Mouse (Mus musculus) left cerebral cortex, postnatal 14 days (tissue): ENCODE results near the gene Smim1. TPM values are rescaled to one million over a fixed set of nuclear protein-coding genes. Genes with fewer than 3 reads are reported as not detected.

Source experiments
- DNase-seq, 2 experiments: peaks; one replicate each; pipeline ENCODE4 v3.0.0; 2021 to 2022; ENCODE audit warnings: low spot score in 2 of 2, mixed read lengths in 1 of 2
- intact Hi-C: fragments of 180-260 bp; cut with DNase I; formaldehyde crosslinking; loops from one replicate; pipeline ENCODE4 v1.15.1; 2025
- total RNA-seq, 2 experiments: library from RNA; stranded (reverse); gene quantifications; 2 replicates each; pipeline ENCODE4 v1.2.3; 2021

The Smim1 gene
- total RNA-seq, 2 experiments from 2014 or later = 4.5 to 4.9 TPM

DNA sequence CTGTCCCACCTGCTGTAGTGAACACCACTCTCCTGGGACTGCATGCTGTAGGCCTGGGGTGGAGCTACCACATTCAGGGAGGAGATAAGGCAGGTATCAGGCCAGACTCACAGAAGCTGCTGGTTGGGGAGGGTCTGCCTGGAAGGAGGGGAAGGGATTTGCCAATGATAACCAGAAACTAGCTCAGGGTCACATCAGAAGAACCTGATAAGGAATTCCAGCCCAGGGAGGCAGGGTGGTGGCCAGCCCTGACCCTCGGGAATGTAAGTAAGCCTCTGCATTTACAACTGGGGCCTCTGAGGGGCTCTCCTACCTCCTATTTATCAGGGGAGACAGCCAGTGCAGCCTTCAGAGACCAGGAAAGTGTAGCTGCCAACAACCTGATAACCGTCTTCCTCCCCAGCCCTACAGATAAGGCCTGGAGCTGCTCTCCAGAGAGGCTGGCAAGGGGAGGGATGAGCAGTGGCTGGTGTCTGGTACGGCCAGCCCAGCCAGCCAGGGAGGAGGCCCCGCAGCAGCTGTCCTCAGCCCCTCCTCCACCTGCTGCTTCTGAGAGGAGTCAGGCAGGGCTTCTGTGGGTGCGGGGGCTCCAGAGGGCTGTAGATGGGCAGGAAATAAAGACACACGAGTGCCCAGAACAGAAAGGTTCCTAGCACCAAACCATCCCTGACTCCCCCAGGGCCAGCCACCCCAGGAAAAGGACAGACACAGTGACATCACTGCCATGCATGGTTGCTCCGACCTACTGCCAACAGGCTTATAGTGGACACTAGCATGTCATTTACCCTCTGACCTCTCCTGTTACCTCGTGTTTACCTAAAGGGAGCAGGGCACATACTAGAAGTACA, 2.1 kb downstream of the Smim1 start:
- intact Hi-C loops = loop anchor here (5.0 kb wide), 1 partner anchor 133 kb away; no protein-coding TSS in a partner anchor

DNA sequence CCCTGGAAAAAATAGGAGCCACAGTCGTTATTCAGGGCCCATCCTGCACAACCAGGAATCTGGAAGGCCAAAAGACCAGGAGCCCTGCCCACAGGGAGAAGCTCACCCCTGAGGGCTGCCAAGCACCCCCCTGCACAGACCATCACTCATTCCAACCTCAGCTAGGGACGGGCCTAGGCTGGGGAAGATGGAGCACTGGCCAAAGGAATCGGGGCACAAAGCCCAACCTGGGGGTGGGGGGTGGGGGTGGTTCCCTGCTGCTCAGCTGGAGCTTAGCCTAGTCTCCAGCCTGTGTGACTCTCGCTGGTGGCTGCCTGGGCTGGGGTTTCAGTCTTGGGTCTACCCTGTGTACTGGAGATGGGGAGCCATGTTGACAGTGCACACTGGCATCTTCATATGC, 3.2 kb downstream of the Smim1 start:
- intact Hi-C loops = loop anchor here (5.0 kb wide), 1 partner anchor 134 kb away; no protein-coding TSS in a partner anchor
- no peak for DNase-seq

More for the DNA sequence above, 2.1 kb downstream of the Smim1 start:
- peak in 1 of 2 experiments; percentile 55 for DNase-seq

DNA sequence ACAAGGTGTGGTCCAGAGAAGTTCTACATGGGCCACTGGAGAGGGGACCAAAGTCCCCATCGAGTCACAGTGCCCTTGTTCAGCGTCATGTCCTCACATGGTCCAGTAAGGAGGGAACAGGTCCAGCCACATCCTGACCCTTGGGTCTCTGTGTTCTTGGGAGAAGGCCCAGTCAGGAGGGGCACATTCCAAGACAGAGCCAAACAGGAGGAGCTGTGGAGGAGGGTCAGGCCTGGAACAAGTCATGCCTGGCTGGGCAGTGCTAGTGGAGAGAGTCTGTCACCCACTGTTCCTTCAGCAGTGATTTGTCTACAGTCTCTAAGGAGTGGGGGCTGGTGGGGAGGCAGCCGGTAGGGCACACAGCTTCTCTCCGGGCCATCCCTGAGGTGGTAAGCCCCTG, 3.6 kb downstream of the Smim1 start:
- DNase-seq = peak in 1 of 2 experiments; percentile 58
- intact Hi-C loops = loop anchor here (5.0 kb wide), 1 partner anchor 135 kb away; no protein-coding TSS in a partner anchor

DNA sequence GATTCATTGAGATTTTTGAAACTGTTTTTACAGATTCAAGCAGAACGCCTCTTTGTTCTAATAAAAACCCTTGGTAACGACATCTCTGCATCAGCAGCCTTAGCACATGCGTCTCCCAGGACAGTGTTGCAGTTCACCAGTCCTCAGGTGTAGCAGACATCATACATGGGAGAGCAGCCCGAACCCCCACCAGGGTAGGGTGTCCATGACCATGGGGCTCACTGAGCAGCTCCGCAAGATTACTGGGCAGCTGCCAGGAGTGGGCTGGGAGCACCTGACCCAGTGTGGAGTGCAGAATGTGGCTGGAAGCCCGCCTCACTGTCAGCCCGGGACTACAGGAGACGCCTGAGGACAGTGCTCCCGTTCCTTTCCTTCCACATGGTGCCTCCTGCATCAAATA, 4.6 kb downstream of the Smim1 start:
- intact Hi-C loops = loop anchor here (5.0 kb wide), 1 partner anchor 136 kb away; no protein-coding TSS in a partner anchor
- no peak for DNase-seq

DNA sequence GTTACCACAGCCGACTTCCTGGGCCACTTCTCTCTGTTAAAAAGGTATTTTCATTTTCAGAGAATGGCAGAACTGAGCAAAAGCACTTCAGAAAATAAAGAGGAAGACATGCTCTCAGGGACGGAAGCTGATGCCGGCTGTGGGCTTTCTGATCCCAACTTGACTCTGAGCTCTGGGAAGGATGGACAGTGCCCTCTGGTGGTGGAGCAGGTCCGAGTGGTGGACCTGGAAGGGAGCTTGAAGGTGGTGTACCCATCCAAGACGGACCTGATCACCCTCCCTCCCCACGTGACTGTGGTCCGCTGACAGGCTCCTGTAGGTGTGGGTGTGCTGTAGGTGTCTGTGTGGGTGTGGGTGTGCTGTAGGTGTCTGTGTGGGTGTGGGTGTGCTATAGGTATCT, 6.5 kb downstream of the Smim1 start:
- DNase-seq = peak; percentile 49 to 61
- intact Hi-C loops = no loop called here

DNA sequence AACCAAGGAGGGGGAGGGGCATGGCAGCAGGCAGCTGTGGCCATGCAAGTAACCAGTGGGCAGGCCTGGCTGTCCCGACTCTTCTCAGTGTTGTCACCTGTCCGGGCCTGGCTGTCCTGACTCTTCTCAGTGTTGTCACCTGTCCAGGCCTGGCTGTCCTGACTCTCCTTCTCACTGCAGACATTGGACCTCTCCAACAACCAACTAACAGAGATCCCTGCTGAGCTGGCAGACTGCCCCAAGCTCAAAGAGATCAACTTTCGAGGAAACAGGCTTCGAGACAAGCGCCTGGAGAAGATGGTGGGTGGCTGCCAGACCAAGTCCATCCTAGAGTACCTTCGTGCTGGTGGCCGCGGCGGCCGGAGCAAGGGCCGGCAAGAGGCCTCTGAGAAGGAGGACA, 10.6 kb downstream of the Smim1 start:
- DNase-seq = no peak
- intact Hi-C loops = no loop called here

DNA sequence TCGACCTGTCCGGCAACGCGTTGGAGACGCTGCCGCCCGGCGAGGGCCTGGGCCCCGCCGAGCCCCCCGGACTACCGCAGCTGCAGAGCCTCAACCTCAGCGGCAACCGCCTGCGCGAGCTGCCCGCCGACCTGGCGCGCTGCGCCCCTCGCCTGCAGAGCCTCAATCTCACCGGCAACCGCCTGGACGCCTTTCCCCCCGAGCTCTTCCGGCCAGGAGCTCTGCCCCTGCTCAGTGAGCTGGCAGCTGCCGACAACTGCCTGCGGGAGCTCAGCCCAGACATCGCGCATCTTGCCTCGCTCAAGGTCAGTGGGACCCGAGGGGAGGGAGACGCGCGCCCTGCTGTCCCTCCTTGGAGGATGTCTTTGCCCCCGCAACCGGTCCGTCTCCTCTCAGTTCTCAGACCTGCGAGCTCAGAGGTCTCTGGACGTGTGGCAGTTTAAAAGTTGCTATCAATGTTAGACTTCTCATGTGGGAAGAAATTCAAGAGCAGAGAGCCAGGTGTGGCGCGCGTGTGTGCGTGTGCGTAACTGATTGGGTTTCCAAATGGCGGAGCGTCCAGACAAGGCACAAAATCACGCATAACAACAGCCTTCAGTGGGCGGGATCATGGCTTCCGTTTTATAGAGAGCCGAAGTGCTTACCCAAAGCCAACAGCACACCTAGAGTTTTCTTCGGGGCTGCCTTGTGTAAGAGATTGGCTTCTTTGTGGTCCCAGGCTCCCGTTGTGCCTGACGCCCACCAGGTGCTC, 13.7 kb downstream of the Smim1 start:
- peak in 1 of 2 experiments; percentile 51 for DNase-seq

DNA sequence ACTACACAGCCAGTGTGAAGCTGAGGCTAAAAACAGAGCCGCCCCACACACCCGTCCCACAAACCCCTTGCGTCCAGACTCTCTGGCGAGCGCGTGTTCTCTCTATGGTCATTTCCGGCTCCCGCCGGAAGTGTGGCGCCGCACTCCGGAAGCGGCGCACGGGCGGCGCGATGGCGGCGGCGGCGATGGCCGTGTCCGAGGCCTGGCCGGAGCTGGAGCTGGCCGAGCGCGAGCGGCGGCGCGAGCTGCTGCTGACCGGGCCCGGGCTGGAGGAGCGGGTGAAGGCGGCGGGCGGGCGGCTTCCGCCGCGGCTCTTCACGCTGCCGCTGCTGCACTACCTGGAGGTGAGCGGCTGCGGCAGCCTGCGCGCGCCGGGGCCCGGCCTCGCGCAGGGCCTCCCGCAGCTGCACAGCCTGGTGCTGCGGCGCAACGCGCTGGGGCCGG, 14.4 kb downstream of the Smim1 start, which contains the start of gene Lrrc47:
Gene Lrrc47, plus strand, starts transcription at position 86 of the 444 bp plus-strand sequence.
- intact Hi-C loops = loop anchor here (1.0 kb wide), 1 partner anchor 36 kb away; the partner anchor contains the start of genes Cep104 and Dffb
- peak; percentile 79 to 86 for DNase-seq

More for the DNA sequence above, 13.7 kb downstream of the Smim1 start:
- intact Hi-C loops = no loop called here

DNA sequence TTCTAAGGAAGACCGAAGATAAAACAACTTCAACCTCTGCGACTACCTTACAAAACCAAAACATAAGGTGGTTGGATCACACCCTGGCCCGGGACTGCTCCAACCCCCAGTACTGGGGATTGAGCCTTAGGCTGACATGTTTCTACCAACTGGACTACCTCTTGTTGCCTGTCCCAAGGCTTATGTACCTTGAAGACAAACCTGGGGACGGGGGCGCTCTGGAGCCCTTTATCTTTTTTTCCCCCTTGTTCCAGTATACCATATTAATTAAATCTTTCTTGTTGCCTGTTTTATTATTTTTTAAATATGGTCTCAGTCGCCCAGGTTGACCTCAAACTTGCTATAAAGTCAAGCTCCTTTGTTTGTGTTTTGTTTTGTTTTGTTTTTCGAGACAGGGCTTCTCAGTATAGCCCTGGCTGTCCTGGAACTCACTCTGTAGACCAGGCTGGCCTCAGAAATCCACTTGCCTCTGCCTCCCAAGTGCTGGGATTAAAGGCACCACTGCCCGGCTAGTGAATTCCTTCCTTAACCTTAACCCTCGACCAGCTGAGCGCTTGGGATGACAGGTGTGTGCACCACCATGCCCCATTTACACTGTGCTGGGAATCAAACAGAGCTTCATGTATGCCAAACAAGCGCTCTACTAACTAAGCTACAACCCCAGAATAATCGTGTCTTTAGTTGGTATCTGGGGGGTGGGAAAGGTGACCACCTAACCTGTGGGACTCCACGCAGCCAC, 15.0 kb downstream of the Smim1 start:
- intact Hi-C loops = loop anchor here (1.0 kb wide), 1 partner anchor 36 kb away; the partner anchor contains the start of genes Cep104 and Dffb
- DNase-seq = no peak

DNA sequence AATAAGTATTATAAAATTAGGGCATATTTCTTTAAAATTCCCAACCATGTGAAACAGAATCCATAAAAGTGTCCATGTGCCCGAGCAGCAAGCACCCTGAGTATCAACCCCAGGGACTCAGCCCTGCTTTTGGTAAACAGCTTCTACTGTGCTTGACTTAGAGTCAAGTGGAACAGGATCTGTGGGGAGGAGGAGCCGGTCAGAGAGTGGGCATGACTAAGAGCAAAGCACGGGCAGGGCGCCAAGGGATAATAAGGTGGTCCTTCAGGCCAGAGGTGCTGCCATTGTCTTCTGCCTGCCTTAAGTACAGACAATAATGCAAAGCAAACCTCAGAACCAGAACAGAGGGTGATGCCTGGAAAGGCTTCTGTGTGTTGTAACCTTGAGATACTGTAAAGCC, 18.3 kb downstream of the Smim1 start:
- no peak for DNase-seq
- intact Hi-C loops = no loop called here

DNA sequence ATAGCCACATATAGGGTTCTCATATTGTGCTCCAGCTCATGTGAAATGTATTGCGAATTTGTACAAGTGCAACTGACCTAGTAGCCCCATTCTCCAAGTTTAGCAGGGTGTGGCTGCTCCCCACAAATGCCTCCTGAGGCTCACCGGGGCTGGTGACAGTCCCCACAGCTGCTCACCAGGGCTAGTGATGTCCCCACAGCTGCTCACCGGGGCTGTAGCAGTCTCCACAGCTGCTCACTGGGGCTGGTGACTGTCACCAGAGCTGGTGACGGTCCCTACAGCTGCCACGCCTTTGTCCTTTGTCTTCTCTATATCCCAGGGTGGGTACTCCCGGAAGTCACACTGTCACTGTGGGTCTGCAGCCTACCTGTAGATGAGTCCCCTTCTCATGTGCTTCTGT, 19.8 kb downstream of the Smim1 start:
- intact Hi-C loops = no loop called here
- DNase-seq = no peak

DNA sequence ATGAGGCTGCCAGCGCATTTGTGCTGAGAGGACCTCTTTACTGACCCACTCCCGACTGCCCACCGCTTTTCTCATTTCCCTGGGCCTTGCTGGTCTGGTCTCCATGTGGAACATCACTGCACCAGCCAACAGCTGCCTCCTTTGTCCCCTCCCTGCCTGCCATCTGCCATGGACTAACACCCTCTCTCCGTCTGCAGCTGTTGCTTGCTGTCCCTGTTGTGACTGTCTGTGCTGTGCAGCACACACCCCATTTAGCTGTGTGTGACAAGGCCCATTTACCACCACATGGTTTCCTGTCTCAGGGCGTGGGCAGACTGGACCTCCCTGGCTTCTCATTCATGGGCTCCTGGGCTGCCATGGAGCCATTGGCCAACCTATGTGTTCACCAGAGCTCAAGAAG, 20.5 kb downstream of the Smim1 start:
- intact Hi-C loops = no loop called here
- DNase-seq = no peak

DNA sequence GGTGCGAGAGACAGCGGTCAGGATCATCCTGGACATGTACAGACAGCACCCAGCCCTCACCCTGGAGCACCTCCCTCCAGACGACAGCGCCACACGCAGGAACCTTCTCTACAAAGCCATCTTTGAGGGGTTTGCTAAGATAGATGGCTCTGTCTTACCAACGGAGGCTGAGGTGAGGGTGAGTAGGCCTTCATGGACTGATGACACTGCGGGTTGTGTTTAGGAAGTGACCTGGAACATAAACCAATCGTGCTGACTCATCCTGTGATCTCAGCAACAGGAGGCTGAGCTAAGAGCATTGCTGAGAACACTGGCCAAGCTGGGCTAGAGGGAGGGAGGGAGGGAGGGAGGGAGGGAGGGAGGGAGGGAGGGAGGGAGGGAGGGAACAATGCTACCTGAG, 32.5 kb downstream of the Smim1 start:
- DNase-seq = no peak
- intact Hi-C loops = no loop called here

DNA sequence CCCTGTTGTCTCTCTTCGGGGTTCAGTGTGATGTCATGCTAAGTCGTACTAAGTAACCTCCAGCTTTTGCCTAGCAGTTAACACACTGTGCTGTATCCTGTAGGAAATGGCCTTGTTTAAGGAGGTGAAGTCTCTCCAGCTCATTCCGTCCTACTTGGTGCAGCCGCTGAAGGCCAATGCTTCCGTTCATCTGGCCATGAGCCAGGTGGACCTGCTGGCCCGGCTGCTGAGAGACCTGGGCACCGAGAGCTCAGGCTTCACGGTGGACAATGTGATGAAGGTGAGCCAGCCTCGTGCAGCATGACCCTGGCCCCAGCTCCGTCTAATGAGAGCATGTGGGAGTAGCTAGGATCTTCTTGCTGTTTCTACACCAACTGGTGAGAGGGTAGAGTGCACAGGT, 33.3 kb downstream of the Smim1 start:
- DNase-seq = no peak
- intact Hi-C loops = no loop called here

DNA sequence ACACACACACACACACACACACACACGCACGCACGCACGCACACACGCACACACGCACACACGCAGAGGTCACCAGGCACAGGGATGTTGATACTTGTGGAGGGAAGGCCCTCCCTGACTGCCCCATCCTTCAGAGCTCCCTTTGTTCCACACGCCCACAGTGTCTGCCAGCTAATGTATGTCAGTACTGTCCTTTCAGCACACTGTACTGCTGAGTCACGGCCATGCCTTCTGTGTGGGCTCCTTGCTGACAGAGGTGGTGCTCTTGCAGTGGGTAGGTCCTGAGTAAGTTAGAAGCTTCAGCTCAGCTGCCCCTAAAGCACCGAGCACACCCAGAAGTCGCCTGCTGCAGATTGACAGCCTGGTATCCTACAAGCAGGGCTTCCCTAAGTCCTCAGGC, 45.6 kb downstream of the Smim1 start:
- intact Hi-C loops = no loop called here
- no peak for DNase-seq

DNA sequence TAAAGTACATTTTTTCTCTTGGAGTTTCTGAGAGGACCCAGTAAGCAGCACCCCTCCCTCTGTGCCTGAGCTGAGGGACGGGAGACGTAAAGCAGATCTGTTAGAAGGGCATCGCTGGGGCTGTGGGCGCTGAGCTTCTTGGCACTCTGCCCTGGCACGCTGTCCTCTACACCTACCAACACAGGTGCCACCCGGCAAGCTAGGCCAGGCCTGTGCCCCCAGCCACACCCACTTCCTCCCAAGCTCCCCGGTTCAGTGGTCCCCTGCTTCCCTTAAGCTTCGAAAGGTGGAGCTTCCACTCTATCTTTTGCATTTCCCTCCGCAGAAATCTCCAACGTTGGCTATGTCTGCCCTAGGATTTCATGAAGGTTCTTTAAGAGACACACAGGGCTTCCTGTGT, 46.8 kb downstream of the Smim1 start:
- intact Hi-C loops = no loop called here
- no peak for DNase-seq

DNA sequence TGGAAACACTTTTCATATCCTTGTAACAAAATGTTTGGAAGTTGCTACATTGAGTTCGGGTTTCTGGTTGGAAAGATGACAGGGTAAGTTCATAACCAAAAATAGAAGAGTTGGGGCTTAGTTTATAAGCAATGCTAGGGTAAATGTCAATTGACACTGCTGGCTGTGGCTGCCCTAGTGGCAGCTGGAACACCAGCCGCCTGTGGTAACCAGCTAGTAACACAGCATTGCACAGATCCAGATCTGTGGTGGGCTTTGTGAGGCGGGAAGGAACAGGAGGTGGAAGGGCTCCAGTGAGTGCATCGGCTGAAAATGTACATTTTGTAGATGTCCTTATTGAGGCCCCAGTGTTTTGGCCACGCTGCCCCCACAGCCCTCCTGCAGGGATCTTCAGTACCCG, 50.3 kb downstream of the Smim1 start:
- intact Hi-C loops = loop anchor here (1.0 kb wide), 1 partner anchor 36 kb away; the partner anchor contains the start of gene Lrrc47
- no peak for DNase-seq

DNA sequence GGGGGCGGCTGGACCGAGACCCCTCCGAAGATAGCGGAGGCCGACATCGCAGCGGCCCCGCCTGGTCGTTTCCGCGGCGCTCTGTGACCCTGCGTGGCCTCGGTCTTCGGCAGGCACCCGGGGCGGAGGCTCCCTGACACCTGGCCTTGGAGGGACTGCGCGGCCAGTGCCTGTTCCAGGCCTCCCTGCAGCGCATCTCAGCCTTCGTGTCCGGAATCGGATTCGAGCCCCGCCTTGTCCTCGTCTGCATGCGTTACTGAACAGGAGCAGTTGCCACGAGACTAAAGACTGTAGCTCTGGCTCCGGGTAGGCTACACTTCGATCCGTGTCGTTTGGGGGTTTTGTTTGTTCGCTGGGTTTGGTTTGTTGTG, 50.8 kb downstream of the Smim1 start:
- peak; percentile 23 to 51 for DNase-seq
- intact Hi-C loops = loop anchor here (1.0 kb wide), 1 partner anchor 36 kb away; the partner anchor contains the start of gene Lrrc47
